Mouse (Mus musculus) heart, adult 11 months (tissue): ENCODE data around the gene Gsn.

Experiments used
- DNase-seq: peaks from one replicate; pipeline ENCODE4 v3.0.0; 2022

Gene Gsn

GRCm38 (mm10) chr2:35283997-35284396 is 27.8 kb downstream of the Gsn start:
- no peak for DNase-seq

DNA sequence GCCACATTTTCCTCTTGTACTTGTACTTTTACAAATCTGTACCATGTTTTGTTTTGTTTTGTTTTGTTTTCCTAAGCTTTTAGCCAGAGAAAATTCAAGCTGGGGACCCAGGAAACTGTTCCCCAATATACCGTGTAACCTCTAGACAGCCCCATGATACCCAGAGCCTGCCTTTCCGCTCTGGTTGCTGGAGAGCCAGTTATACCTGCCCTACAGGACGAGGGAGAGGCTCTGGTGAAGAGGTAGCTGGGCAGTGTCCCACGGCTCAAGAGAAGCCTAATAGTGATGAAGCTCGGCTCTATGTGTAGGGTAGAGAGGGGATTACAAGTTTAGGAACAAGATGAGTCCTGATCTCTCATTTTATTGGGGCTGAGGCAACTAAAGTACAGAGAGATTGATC is 29.0 kb downstream of the Gsn start:
- no peak for DNase-seq

DNA sequence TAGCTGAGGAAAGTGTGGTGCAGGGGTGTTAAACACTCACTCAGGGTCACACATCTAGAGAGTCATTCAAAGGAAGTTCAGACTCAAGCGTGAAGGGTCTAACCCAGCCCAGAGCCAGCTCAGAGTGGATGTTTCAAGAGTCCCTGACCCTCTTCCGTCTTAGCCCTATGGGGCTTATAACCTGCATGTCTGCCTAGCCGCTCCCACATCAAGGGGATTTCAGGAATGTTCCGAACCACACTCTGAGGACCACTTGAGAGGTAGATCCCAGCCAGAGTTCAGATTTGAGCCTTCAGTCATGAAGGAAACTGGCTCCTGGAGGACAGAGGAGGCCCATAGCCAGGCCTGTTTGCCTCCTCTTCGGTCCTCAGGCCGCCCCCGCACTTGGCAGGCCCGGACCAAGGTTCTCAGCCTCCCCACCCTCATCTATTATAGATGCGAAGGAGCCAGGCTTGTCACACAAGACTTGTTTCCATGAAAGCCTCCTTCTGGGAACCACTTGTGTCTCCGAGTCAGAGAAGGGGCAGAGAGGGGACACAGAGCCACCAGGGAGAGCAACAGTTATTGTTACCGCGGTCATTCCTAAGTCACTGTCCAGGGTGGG is 30.9 kb downstream of the Gsn start:
- peak; percentile 93 for DNase-seq

DNA sequence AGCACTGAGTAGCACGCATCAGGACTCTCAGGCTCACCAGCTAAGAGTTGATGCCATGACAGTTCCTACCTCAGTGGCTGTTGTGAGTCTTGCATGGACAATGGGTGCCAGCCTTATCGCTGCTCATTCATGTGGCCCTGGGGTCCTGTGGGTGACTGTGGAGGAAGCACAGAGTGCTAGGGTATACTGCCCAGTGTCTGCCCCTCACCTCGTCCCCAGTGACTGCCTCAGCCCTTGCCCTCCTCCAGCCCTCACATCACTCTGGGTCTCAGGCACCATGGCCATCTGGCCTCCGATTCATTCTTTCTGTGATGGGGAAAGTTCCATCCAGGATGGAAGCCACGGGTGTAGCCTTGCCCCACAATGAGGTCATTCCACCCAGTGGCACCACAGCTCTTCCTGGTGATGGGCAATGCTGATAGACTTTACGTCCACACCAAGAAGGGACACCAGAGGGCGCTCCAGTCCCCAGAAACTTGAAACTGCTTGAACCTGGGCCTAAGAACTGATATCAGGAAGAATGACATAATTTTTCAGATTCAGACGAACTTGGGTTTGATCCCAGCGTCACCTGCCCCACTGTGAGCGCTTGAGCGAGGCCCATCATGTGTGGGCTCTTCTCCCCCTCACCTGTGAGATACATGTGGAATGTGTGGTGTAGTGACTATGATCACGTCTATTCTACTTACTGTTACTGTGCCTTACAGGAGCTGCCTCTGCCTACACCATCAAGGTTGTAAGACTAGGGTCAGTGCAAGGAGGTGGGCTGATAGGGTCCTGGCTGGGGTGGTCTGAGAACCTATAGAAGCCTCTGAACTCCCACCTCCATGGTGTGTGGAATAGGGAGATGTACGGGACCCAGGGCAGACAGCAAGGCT is 32.8 kb downstream of the Gsn start:
- peak; percentile 95 for DNase-seq

GRCm38 (mm10) chr2:35291856-35292255 is 35.7 kb downstream of the Gsn start:
- DNase-seq: no peak

- no peak for DNase-seq
Measured at GRCm38 (mm10) chr2:35292700-35293099, 36.5 kb downstream of the Gsn start.

DNA sequence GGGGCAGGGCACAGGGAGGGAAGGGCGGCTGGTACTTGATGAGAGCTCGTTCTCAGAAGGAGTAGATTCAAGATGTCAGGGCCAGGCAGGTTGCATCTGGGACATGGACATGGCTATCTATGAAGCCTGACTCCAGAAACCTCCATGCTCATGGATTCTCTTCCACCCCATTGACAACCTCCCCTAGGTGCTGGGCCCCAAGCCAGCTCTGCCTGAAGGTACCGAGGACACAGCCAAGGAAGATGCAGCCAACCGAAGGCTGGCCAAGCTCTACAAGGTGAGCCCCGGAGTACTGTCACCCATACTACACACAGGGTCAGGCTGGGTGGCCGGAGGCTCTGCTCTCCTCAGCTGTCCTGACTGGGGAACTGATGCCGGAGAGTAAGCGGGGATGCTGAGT is 37.1 kb downstream of the Gsn start:
- DNase-seq: no peak

DNA sequence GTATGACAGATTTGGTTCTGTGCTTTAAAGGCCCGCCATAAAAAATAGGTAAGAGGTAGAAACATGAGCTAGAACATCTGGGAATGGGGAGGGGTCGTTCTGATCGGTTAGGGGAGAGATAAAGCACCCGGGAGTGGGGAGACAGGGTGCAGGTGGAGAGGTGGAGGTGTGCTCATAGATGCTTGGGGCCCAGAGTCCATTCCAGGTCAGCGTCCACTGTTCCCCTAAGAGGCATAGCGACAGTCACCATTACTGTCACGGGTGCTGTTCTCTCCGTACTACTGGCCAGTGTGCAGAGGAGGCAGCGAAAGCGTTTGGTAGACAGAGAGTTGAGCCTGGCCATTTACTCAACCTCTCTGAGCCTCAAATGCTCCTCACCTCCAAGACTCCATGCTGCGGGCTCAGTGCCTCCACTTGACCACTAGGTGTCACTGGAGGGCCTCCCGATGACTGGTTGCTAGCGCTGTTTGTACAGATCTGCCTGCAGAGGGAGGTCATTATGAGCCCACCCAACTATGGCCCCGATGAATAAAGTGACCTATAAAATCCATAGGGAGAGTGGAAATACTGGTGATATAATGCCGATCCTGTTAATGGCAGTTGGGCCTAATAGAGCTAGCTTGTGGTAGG is 41.6 kb downstream of the Gsn start:
- DNase-seq: peak; percentile 97

GRCm38 (mm10) chr2:35299437-35299836 is 43.3 kb downstream of the Gsn start:
- no peak for DNase-seq

DNA sequence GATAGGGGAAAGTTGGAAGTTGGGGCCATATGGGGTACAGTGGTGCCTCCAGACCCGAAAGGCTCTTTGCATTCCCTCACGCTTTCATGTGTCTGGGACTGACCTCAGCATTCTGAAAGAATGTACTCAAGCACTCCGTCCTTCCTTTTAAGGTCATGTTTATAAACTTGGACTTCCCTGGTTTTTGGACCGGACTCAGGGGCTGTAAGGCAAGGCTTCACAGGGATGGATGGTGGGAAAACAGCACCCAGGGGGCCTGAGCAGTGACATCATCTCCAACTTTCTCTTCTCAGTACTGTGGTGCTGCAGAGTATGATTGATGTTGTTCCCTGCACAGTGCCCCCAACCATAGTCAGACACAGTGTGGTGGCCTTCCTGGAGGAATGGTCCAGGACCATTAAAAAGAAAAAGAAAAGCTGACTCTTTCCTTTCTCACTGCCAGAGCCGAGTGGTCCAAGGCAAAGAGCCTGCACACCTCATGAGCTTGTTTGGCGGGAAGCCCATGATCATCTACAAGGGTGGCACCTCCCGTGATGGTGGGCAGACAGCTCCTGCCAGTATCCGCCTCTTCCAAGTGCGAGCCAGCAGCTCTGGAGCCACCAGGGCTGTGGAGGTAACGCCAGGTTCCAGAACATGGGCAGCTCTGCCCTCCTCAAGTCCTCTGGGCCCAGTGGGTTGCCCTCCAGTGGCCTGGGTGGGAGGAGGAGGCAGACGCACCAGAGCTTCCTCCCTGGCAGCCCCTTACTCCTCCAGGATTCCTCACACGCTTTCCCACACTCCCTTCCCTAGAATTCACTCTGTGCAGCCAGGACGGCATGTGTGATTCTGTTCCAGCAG is 46.1 kb downstream of the Gsn start:
- DNase-seq: peak; percentile 94

- no peak for DNase-seq
Measured at GRCm38 (mm10) chr2:35308166-35308565, 52.0 kb downstream of the Gsn start.

- no peak for DNase-seq
Measured at GRCm38 (mm10) chr2:35309906-35310493, 53.8 kb downstream of the Gsn start.

GRCm38 (mm10) chr2:35314300-35314699 is 58.1 kb downstream of the Gsn start:
- DNase-seq: no peak

- no peak for DNase-seq
Measured at GRCm38 (mm10) chr2:35317604-35318003, 61.4 kb downstream of the Gsn start.

- no peak for DNase-seq
Measured at GRCm38 (mm10) chr2:35318405-35318804, 62.2 kb downstream of the Gsn start.

DNA sequence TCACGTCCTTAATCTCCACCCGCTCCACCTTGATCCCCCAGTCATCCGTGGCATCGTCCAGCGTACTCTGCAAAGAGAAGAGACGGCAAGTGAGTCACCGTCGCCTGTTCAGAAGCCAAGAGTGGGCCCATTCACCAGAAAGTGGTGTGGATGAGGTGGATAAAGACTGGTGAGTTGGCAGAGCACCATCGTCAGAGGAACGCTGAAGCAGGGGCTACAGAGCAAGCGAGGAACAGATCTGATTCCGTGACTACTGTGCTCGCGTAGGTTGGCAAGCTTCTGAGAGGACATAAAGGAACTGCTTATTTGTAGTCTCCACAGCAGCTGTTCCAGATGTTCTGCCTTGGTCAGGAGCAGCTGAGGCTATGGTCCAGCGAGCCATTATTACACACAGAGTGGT is 64.2 kb downstream of the Gsn start:
- no peak for DNase-seq

- DNase-seq: peak; percentile 98
Measured at GRCm38 (mm10) chr2:35322404-35323164, 66.4 kb downstream of the Gsn start.

- no peak for DNase-seq
Measured at GRCm38 (mm10) chr2:35325930-35326329, 69.8 kb downstream of the Gsn start.

DNA sequence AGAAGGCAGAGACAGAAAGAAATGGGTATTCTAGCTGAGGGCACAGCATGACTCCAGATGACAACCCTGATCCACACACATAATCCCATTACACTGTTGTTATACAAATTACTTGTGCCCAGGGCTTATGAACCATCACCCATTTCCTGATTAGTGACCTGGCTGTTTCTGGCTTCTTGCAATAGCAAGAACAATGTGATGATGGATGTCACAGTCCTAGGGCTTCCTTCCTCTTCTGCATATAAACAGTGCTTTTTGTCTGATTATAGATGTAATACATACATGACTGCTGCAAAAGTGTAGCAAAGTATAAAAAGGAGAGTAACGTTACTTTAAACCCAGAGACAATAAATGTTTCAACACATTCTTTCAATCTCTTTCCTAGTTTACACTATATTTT is 70.8 kb downstream of the Gsn start:
- no peak for DNase-seq

DNA sequence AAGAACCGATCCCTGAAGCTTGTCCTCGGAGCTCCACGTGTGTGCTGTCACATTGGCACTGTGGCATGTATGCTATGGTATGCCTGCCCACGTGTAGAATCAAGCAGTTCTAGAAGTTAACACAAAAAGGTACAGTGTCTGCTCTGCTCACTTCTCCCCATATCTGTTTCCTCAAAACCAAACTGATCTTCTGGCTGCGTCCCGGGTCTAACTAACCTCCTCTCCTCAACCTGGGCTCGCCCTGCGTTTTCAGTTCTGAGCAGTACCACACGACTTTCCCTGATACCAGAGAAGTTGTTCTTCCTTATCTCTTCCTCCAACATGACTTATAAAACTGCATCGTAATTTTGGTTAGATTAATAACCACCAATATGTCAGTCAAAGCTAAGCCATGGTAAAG is 71.4 kb downstream of the Gsn start:
- DNase-seq: no peak

DNA sequence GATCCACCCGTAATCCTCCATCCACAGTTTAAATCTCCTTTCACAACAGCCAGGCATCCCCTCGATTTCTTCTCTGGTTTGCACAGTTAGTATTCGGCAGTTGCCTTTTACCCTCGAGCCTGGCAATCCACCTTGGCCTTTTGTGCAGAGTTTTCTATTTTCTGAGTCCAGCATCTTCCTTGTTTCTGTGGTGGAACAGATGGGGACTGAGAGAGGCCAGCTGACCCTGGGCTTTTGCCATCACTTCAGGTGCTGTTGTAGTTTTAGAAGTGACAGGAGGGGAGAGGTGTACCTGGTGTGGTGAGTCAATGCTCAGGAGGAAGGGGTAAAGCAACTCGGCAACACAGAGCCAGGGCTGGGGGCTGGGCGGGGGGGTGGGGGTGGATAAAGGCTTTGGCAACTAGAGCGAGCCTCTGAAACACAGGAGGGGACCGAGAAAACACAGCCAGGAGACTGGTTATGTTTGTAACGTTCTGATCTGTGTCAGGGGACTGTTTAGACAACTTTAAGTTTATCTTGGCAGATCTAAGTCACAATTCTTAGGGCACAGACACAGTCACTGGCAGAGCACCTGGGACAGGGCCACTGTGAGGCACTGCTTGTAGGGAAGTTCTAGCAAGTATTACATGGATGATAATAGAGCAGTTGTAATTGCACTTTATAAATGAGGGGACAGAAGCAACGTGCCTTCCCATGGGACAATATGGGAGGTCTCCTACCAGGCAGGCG is 72.0 kb downstream of the Gsn start:
- DNase-seq: no peak
